Mouse (Mus musculus) embryonic fibroblast, embryonic 13.5 days (primary cell): ENCODE measurements at regions not wholly inside any gene's neighbourhood (a gene's known extent, or its start where the extent isn't known, plus 50 kb on each side); places are given as distances from the start of the nearest gene placed in this dataset.

Experiments
- CTCF ChIP-seq: IDR thresholded peaks from 2 replicates; pipeline ENCODE4 v1.5.1; 2011; ENCODE audit warnings: mild to moderate bottlenecking, control low read depth, low read length, moderate library complexity, borderline replicate concordance; ENCODE audit not compliant: insufficient read depth
- POLR2A ChIP-seq: IDR thresholded peaks from 2 replicates; pipeline ENCODE4 v1.6.1; 2011; ENCODE audit warnings: low read depth, mild to moderate bottlenecking, control low read depth, low read length, moderate library complexity

- TF ChIP-seq CTCF, result no peak
- TF ChIP-seq POLR2A, result no peak
Observed at GRCm38 (mm10) chr7:111345117-111345516, 262.3 kb upstream of the Eif4g2 start.
